Mouse (Mus musculus): ENCODE results near the gene Ntrk2.

The Ntrk2 gene

GRCm38 (mm10) chr13:58923496-58923895 is 117.1 kb downstream of the Ntrk2 start:
- DNase-seq (ENCODE audit: low read depth, low spot score): no peak

- DNase-seq (ENCODE audit: low read depth, low spot score): no peak
These were observed 118.1 kb downstream of the Ntrk2 start for GRCm38 (mm10) chr13:58924486-58924885.

- no peak for DNase-seq (ENCODE audit: low read depth, low spot score)
These were observed 120.8 kb downstream of the Ntrk2 start for GRCm38 (mm10) chr13:58927186-58927585.

GRCm38 (mm10) chr13:58927656-58928226 is 121.4 kb downstream of the Ntrk2 start:
- peak; percentile 48 for DNase-seq (ENCODE audit: low read depth, low spot score)

- no peak for DNase-seq (ENCODE audit: low read depth, low spot score)
These were observed 122.5 kb downstream of the Ntrk2 start for GRCm38 (mm10) chr13:58928668-58929436.

- no peak for DNase-seq (ENCODE audit: low read depth, low spot score)
These were observed 123.8 kb downstream of the Ntrk2 start for GRCm38 (mm10) chr13:58930161-58930560.

GRCm38 (mm10) chr13:58933126-58933525 is 126.8 kb downstream of the Ntrk2 start:
- DNase-seq (ENCODE audit: low read depth, low spot score): no peak

GRCm38 (mm10) chr13:58934576-58935110 is 128.3 kb downstream of the Ntrk2 start:
- DNase-seq (ENCODE audit: low read depth, low spot score): no peak

GRCm38 (mm10) chr13:58935956-58936495 is 129.7 kb downstream of the Ntrk2 start:
- no peak for DNase-seq (ENCODE audit: low read depth, low spot score)

- no peak for DNase-seq (ENCODE audit: low read depth, low spot score)
These were observed 131.5 kb downstream of the Ntrk2 start for GRCm38 (mm10) chr13:58937884-58938283.

- peak; percentile 16 for DNase-seq (ENCODE audit: low read depth, low spot score)
These were observed 132.1 kb downstream of the Ntrk2 start for GRCm38 (mm10) chr13:58938464-58938863.

GRCm38 (mm10) chr13:58940208-58940607 is 133.8 kb downstream of the Ntrk2 start:
- no peak for DNase-seq (ENCODE audit: low read depth, low spot score)

GRCm38 (mm10) chr13:58940798-58941197 is 134.4 kb downstream of the Ntrk2 start:
- DNase-seq (ENCODE audit: low read depth, low spot score): peak; percentile 64

GRCm38 (mm10) chr13:58945781-58946180 is 139.4 kb downstream of the Ntrk2 start:
- peak; percentile 13 for DNase-seq (ENCODE audit: low read depth, low spot score)

- no peak for DNase-seq (ENCODE audit: low read depth, low spot score)
These were observed 140.2 kb downstream of the Ntrk2 start for GRCm38 (mm10) chr13:58946589-58946988.

GRCm38 (mm10) chr13:58947056-58947455 is 140.7 kb downstream of the Ntrk2 start:
- DNase-seq (ENCODE audit: low read depth, low spot score): peak; percentile 27

- DNase-seq (ENCODE audit: low read depth, low spot score): peak; percentile 64
These were observed 148.0 kb downstream of the Ntrk2 start for GRCm38 (mm10) chr13:58954331-58954730.

GRCm38 (mm10) chr13:58954764-58955163 is 148.4 kb downstream of the Ntrk2 start:
- peak; percentile 93 for DNase-seq (ENCODE audit: low read depth, low spot score)

- DNase-seq (ENCODE audit: low read depth, low spot score): peak; percentile 44
These were observed 148.9 kb downstream of the Ntrk2 start for GRCm38 (mm10) chr13:58955237-58955777.

GRCm38 (mm10) chr13:58958171-58958904 is 152.0 kb downstream of the Ntrk2 start:
- DNase-seq (ENCODE audit: low read depth, low spot score): no peak

- no peak for DNase-seq (ENCODE audit: low read depth, low spot score)
These were observed 154.0 kb downstream of the Ntrk2 start for GRCm38 (mm10) chr13:58960321-58960720.

All from ES-CJ7 (cell line).